Comparison of ENCODE assay signal across 25 mouse cellular contexts in genomic region chr5:121290289-121290688, GRCm38 (mm10).
"Had no signal": no experiment of that assay in that cellular context is flagged by ENCODE, and none has a peak within 500 bp of the region (broad histone marks: within the 10 kb centered on the region; RNA-seq: fewer than 3 reads in every experiment).

No protein-coding gene starts in this region.

- H3K27me3 ChIP-seq: heart, embryonic 13.5 days; heart, embryonic 15.5 days; hindbrain, embryonic 13.5 days; hindbrain, embryonic 15.5 days; kidney, embryonic 15.5 days; limb, embryonic 13.5 days; limb, embryonic 15.5 days; liver, embryonic 12.5 days had no signal

- H3K9me3 ChIP-seq: heart, embryonic 13.5 days; heart, embryonic 15.5 days; hindbrain, embryonic 13.5 days; hindbrain, embryonic 15.5 days; kidney, embryonic 15.5 days; limb, embryonic 13.5 days; limb, embryonic 15.5 days; liver, embryonic 12.5 days had no signal

- DNase-seq: gastrocnemius, postnatal 14 days; gastrocnemius, postnatal 36 days; heart, adult 11 months; heart, adult 2 months; heart, postnatal 14 days; heart, postnatal 36 days; kidney, adult 11 months; kidney, adult 2 months; kidney, adult 9 months; kidney, postnatal 14 days; kidney, postnatal 36 days; layer of hippocampus, adult 9-11 months; layer of hippocampus, postnatal 36 days; left cerebral cortex, postnatal 4 days had no signal

- H3K4me3 ChIP-seq: heart, adult 2 months; heart, embryonic 13.5 days; heart, embryonic 15.5 days; hindbrain, embryonic 13.5 days; hindbrain, embryonic 15.5 days; kidney, embryonic 15.5 days; limb, embryonic 13.5 days; limb, embryonic 15.5 days; liver, embryonic 12.5 days had no signal

- H3K27ac ChIP-seq: heart, adult 2 months; heart, embryonic 13.5 days; heart, embryonic 15.5 days; hindbrain, embryonic 13.5 days; hindbrain, embryonic 15.5 days; hindbrain, postnatal 0 days; kidney, embryonic 15.5 days; kidney, postnatal 0 days; limb, embryonic 13.5 days; limb, embryonic 15.5 days; liver, embryonic 12.5 days; liver, embryonic 14.5 days had no signal

- H3K4me1 ChIP-seq: heart, embryonic 13.5 days; heart, embryonic 15.5 days; hindbrain, embryonic 13.5 days; hindbrain, embryonic 15.5 days; kidney, embryonic 15.5 days; limb, embryonic 13.5 days; limb, embryonic 15.5 days had no signal
